Mouse (Mus musculus) limb, embryonic 12.5 days (tissue): ENCODE data around the gene Elavl4. TPM values are rescaled to one million over a fixed set of nuclear protein-coding genes. Genes with fewer than 3 reads are reported as not detected.

Experiments
- ATAC-seq: fragments of 200-750 bp; cut with Nextera tagmentation; 2 replicates; pipeline ENCODE4 v1.8.0; 2017; ENCODE audit warnings: low read depth, moderate TSS enrichment; ENCODE audit not compliant: insufficient number of reproducible peaks, insufficient read depth, low FRiP score, low TSS enrichment
- H3K27ac ChIP-seq: fragments of 300-500 bp; sonication (generic); 2 replicates; pipeline ENCODE4 v1.5.1; 2016; ENCODE audit warnings: mild to moderate bottlenecking, moderate library complexity
- H3K27me3 ChIP-seq: fragments of 300-500 bp; sonication (generic); 2 replicates; pipeline ENCODE4 v1.6.1; 2016; ENCODE audit warnings: mild to moderate bottlenecking, moderate library complexity
- H3K36me3 ChIP-seq: fragments of 300-500 bp; sonication (generic); 2 replicates; pipeline ENCODE4 v1.6.1; 2016; ENCODE audit warnings: mild to moderate bottlenecking, moderate library complexity
- H3K4me1 ChIP-seq: fragments of 300-500 bp; sonication (generic); replicated peaks from 2 replicates; pipeline ENCODE4 v1.6.1; 2016
- H3K4me2 ChIP-seq: fragments of 300-500 bp; sonication (generic); 2 replicates; pipeline ENCODE4 v1.6.1; 2016; ENCODE audit warnings: mild to moderate bottlenecking, moderate library complexity
- H3K4me3 ChIP-seq: fragments of 300-500 bp; sonication (generic); replicated peaks from 2 replicates; pipeline ENCODE4 v1.5.1; 2016; ENCODE audit warnings: mild to moderate bottlenecking
- H3K9ac ChIP-seq: fragments of 300-500 bp; sonication (generic); replicated peaks from 2 replicates; pipeline ENCODE4 v1.6.1; 2016; ENCODE audit warnings: mild to moderate bottlenecking, moderate library complexity
- H3K9me3 ChIP-seq: fragments of 300-500 bp; sonication (generic); 2 replicates; pipeline ENCODE4 v1.6.1; 2016; ENCODE audit warnings: mild to moderate bottlenecking, moderate library complexity
- WGBS: fragments of 180-500 bp; shearing (Covaris S2); methylation state at CpG from one replicate; pipeline ENCODE4 v1.1.7; 2016; 5-methylcytosine and 5-hydroxymethylcytosine counted together
- polyA plus RNA-seq: library from polyadenylated mRNA; unstranded; fragments of >200 nt; fragmentation: Nextera tagmentation; extraction: Ambion mirVana; gene quantifications from 2 replicates; pipeline ENCODE4 v1.2.1, GENCODE M21; 2016

Gene Elavl4
- polyA plus RNA-seq, 1 experiment from 2014 or later = 4.0 TPM

GRCm38 (mm10) chr4:110293238-110293637, 58.5 kb downstream of the Elavl4 start:
- Histone ChIP-seq H3K4me2 (no peak overlapping the region), H3K4me3 (no peak overlapping the region), H3K9me3 (no peaks in the 10 kb centered on the region), H3K36me3 (no peaks in the 10 kb centered on the region), H3K27ac (no peak overlapping the region), H3K4me1 (no peaks in the 10 kb centered on the region), H3K27me3 (no peaks in the 10 kb centered on the region), H3K9ac (no peak overlapping the region)
- no peak for ATAC-seq
- WGBS = 67% methylated on average over 5 of the region's 5 CpGs

GRCm38 (mm10) chr4:110292471-110292870, 59.2 kb downstream of the Elavl4 start:
- Histone ChIP-seq H3K4me3 (no peak overlapping the region), H3K27me3 (no peaks in the 10 kb centered on the region), H3K4me2 (no peak overlapping the region), H3K27ac (no peak overlapping the region), H3K4me1 (0 out of 2 replicates have a peak, but pooled peaks cover 3% of the 10 kb centered on the region), H3K9ac (no peak overlapping the region), H3K36me3 (no peaks in the 10 kb centered on the region), H3K9me3 (no peaks in the 10 kb centered on the region)
- ATAC-seq = no peak
- 60% methylated on average over 10 of the region's 10 CpGs for WGBS

GRCm38 (mm10) chr4:110290544-110291095, 61.1 kb downstream of the Elavl4 start:
- H3K9ac ChIP-seq = no peak overlapping the region
- H3K4me1 ChIP-seq = peaks cover 21% of the 10 kb centered on the region
- H3K36me3 ChIP-seq = no peaks in the 10 kb centered on the region
- no peak overlapping the region for H3K27ac ChIP-seq
- ATAC-seq = no peak
- no peaks in the 10 kb centered on the region for H3K9me3 ChIP-seq
- no peak overlapping the region for H3K4me3 ChIP-seq
- H3K27me3 ChIP-seq = no peaks in the 10 kb centered on the region
- no peak overlapping the region for H3K4me2 ChIP-seq
- 67% methylated on average over 7 of the region's 7 CpGs for WGBS

- Histone ChIP-seq H3K4me1 (peaks cover 26% of the 10 kb centered on the region), H3K36me3 (no peaks in the 10 kb centered on the region), H3K4me2 (no peak overlapping the region), H3K9me3 (no peaks in the 10 kb centered on the region), H3K9ac (no peak overlapping the region), H3K27ac (no peak overlapping the region), H3K4me3 (no peak overlapping the region), H3K27me3 (no peaks in the 10 kb centered on the region)
- ATAC-seq = no peak
- WGBS = 62% methylated on average over 12 of the region's 12 CpGs
Measured at GRCm38 (mm10) chr4:110290056-110290455, 61.7 kb downstream of the Elavl4 start.

GRCm38 (mm10) chr4:110287412-110288067, 64.2 kb downstream of the Elavl4 start:
- ATAC-seq = no peak
- Histone ChIP-seq H3K9me3 (no peaks in the 10 kb centered on the region), H3K36me3 (no peaks in the 10 kb centered on the region), H3K27ac (no peak overlapping the region), H3K4me3 (no peak overlapping the region), H3K4me2 (peak overlapping the region; percentile 10; the same call in 1 of the 2 replicates), H3K9ac (no peak overlapping the region), H3K27me3 (no peaks in the 10 kb centered on the region), H3K4me1 (peaks cover 26% of the 10 kb centered on the region)
- WGBS = 19% methylated on average over 11 of the region's 11 CpGs

- ATAC-seq = no peak
- Histone ChIP-seq H3K9me3 (no peaks in the 10 kb centered on the region), H3K4me2 (peak overlapping the region; percentile 51), H3K4me1 (peaks cover 26% of the 10 kb centered on the region), H3K36me3 (no peaks in the 10 kb centered on the region), H3K27ac (no peak overlapping the region), H3K9ac (no peak overlapping the region), H3K27me3 (no peaks in the 10 kb centered on the region), H3K4me3 (0 out of 2 replicates have a peak overlapping the region, but pooled peaks have one; percentile 4)
- WGBS = 47% methylated on average over 7 of the region's 7 CpGs
Measured at GRCm38 (mm10) chr4:110286841-110287240, 64.9 kb downstream of the Elavl4 start.

GRCm38 (mm10) chr4:110286371-110286781, 65.3 kb downstream of the Elavl4 start:
- Histone ChIP-seq H3K4me1 (peaks cover 26% of the 10 kb centered on the region), H3K27me3 (no peaks in the 10 kb centered on the region), H3K4me3 (0 out of 2 replicates have a peak overlapping the region, but pooled peaks have one; percentile 4), H3K9ac (no peak overlapping the region), H3K27ac (no peak overlapping the region), H3K9me3 (no peaks in the 10 kb centered on the region), H3K4me2 (peak overlapping the region; percentile 51), H3K36me3 (no peaks in the 10 kb centered on the region)
- WGBS = 6% methylated on average over 9 of the region's 9 CpGs
- no peak for ATAC-seq

- Histone ChIP-seq H3K27ac (no peak overlapping the region), H3K9ac (no peak overlapping the region)
- ATAC-seq = no peak
Measured at GRCm38 (mm10) chr4:110285346-110286330, 66.1 kb downstream of the Elavl4 start.

GRCm38 (mm10) chr4:110284446-110284845, 67.3 kb downstream of the Elavl4 start:
- no peak overlapping the region for H3K4me2 ChIP-seq
- no peaks in the 10 kb centered on the region for H3K36me3 ChIP-seq
- no peak overlapping the region for H3K9ac ChIP-seq
- no peak overlapping the region for H3K4me3 ChIP-seq
- no peak overlapping the region for H3K27ac ChIP-seq
- whole genome bisulfite sequencing = 89% methylated on average over 3 of the region's 3 CpGs
- no peak for ATAC-seq
- peaks cover 26% of the 10 kb centered on the region for H3K4me1 ChIP-seq
- no peaks in the 10 kb centered on the region for H3K27me3 ChIP-seq
- no peaks in the 10 kb centered on the region for H3K9me3 ChIP-seq

More at GRCm38 (mm10) chr4:110285346-110286330, 66.1 kb downstream of the Elavl4 start:
- Histone ChIP-seq H3K27me3 (no peaks in the 10 kb centered on the region), H3K4me2 (peak overlapping the region; percentile 51), H3K4me3 (no peak overlapping the region), H3K36me3 (no peaks in the 10 kb centered on the region), H3K4me1 (peaks cover 26% of the 10 kb centered on the region), H3K9me3 (no peaks in the 10 kb centered on the region)
- 19% methylated on average over 15 of the region's 15 CpGs for WGBS

GRCm38 (mm10) chr4:110270046-110270445, 81.7 kb downstream of the Elavl4 start:
- no peaks in the 10 kb centered on the region for H3K9me3 ChIP-seq
- no peak overlapping the region for H3K9ac ChIP-seq
- H3K27ac ChIP-seq = no peak overlapping the region
- H3K27me3 ChIP-seq = no peaks in the 10 kb centered on the region
- 39% methylated on average over 4 of the region's 4 CpGs for WGBS
- no peak overlapping the region for H3K4me2 ChIP-seq
- ATAC-seq = no peak
- no peaks in the 10 kb centered on the region for H3K36me3 ChIP-seq
- no peak overlapping the region for H3K4me3 ChIP-seq
- no peaks in the 10 kb centered on the region for H3K4me1 ChIP-seq
